Mouse (Mus musculus) spleen, adult 2 months (tissue): ENCODE measurements around the gene Stat5a.

Experiments
- CTCF ChIP-seq: fragments of 200-500 bp; IDR thresholded peaks from 2 replicates; pipeline ENCODE4 v1.5.1; 2011; ENCODE audit warnings: mild to moderate bottlenecking, inconsistent platforms; ENCODE audit not compliant: insufficient read depth, insufficient read length, insufficient replicate concordance; ENCODE audit errors: extremely low read depth
- POLR2A ChIP-seq: fragments of 200-500 bp; IDR thresholded peaks from 2 replicates; pipeline ENCODE4 v1.6.1; 2011; ENCODE audit warnings: low read depth, low read length, inconsistent platforms

GRCm38 (mm10) chr11:100852088-100852487 is 7.1 kb upstream of the Stat5a start:
- no peak for TF ChIP-seq POLR2A
- no peak for TF ChIP-seq CTCF
